Mouse (Mus musculus) cortical plate, adult 2 months (tissue): ENCODE data around the gene Neb.

ENCODE experiments used
- CTCF ChIP-seq: fragments of 200-500 bp; IDR thresholded peaks from 2 replicates; pipeline ENCODE4 v1.5.1; 2011; ENCODE audit warnings: mild to moderate bottlenecking, control low read depth, low read length; ENCODE audit not compliant: insufficient read depth; ENCODE audit errors: extremely low read depth
- POLR2A ChIP-seq: fragments of 200-500 bp; IDR thresholded peaks from 2 replicates; pipeline ENCODE4 v1.6.1; 2011; ENCODE audit warnings: mild to moderate bottlenecking, low read length, control low read depth; ENCODE audit not compliant: insufficient read depth; ENCODE audit errors: extremely low read depth

- TF ChIP-seq CTCF (no peak), POLR2A (no peak)
Measured at GRCm38 (mm10) chr2:52114086-52114485, 264.2 kb downstream of the Neb start.
